Mouse (Mus musculus): ENCODE measurements at regions not wholly inside any gene's neighbourhood (a gene's known extent, or its start where the extent isn't known, plus 50 kb on each side); places are given as distances from the start of the nearest gene placed in this dataset.

DNA sequence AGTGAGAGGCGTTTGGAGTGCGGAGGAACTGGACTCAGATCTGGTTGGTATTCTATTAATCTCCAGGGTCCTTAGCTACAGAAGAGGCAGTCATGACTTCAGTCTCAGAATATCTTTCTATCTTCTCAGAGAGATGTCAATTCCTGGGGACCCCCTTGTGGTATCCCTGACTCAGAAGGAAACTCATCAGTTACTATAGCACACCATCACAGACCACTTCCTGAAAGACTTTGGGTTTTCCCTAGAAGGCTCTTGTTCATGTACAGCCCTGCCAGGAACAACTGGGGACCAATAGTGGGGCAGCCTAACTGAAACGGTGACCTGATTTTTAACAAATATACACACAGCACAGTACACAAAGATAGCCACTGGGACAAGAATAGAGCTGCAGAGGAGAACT, 279.6 kb downstream of the Ets1 start:
- no peak overlapping the region for H3K27ac ChIP-seq (replicated peaks)
- no peaks in the 10 kb centered on the region for H3K4me1 ChIP-seq (replicated peaks)
- H3K9ac ChIP-seq, result no peak overlapping the region
- no peak overlapping the region for H3K4me2 ChIP-seq
- H3K4me3 ChIP-seq (replicated peaks), result no peak overlapping the region
- no peaks in the 10 kb centered on the region for H3K27me3 ChIP-seq
- no peak for ATAC-seq (ENCODE audit: insufficient read depth)
- no peaks in the 10 kb centered on the region for H3K9me3 ChIP-seq (replicated peaks)
- H3K36me3 ChIP-seq (replicated peaks), result no peaks in the 10 kb centered on the region
- 54% methylated on average over 3 of the region's 3 CpGs for WGBS (ENCODE audit: insufficient replicate concordance)

DNA sequence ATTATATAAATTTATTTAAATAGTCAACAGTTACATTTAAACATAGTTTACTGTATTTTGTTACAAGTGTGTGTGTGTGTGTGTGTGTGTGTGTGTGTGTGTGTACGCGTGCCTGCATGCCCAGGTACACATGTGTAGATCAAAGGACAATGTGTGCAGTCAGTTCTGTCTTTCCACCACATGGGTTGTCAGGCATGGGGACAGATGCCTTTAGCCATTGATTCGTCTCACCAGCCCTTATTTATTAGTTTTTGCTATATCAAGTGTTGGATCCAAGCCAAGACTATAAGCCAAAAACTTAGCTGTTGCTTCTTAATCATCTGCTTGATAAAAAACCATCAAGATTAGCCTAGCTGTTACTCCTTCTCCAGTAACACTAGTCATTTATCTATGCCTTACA, 280.7 kb downstream of the Ets1 start:
- WGBS (ENCODE audit: insufficient replicate concordance), result 58% methylated on average over 3 of the region's 3 CpGs
- H3K36me3 ChIP-seq (replicated peaks), result no peaks in the 10 kb centered on the region
- H3K9me3 ChIP-seq (replicated peaks), result no peaks in the 10 kb centered on the region
- H3K4me1 ChIP-seq (replicated peaks), result no peaks in the 10 kb centered on the region
- H3K4me3 ChIP-seq (replicated peaks), result no peak overlapping the region
- no peak overlapping the region for H3K27ac ChIP-seq (replicated peaks)
- no peaks in the 10 kb centered on the region for H3K27me3 ChIP-seq
- no peak for ATAC-seq (ENCODE audit: insufficient read depth)
- no peak overlapping the region for H3K4me2 ChIP-seq
- no peak overlapping the region for H3K9ac ChIP-seq

DNA sequence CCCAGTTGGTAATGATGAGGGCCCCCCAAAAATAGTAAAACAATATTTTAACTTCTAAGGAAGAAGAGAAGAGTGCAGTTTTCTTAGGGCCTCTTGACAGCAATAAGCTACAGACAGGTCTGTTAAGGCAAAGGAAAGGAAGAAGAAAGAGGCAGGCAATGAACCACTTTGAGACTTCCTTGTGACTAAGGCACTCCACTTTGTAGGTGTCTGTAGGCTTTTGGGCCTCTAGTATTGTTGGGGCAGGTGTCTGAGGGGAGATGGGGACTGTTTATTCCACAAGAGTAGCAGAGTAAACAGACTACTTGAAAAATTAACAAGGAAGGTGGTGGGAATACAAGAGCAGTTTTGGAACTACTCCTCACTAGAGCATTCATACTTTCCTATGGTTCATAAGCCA, 287.9 kb downstream of the Ets1 start:
- no peaks in the 10 kb centered on the region for H3K27me3 ChIP-seq
- H3K4me1 ChIP-seq (replicated peaks), result no peaks in the 10 kb centered on the region
- no peak overlapping the region for H3K4me3 ChIP-seq (replicated peaks)
- no peak for ATAC-seq (ENCODE audit: insufficient read depth)
- no peak overlapping the region for H3K4me2 ChIP-seq
- H3K36me3 ChIP-seq (replicated peaks), result no peaks in the 10 kb centered on the region
- no peak overlapping the region for H3K9ac ChIP-seq
- no peak overlapping the region for H3K27ac ChIP-seq (replicated peaks)
- no peaks in the 10 kb centered on the region for H3K9me3 ChIP-seq (replicated peaks)

DNA sequence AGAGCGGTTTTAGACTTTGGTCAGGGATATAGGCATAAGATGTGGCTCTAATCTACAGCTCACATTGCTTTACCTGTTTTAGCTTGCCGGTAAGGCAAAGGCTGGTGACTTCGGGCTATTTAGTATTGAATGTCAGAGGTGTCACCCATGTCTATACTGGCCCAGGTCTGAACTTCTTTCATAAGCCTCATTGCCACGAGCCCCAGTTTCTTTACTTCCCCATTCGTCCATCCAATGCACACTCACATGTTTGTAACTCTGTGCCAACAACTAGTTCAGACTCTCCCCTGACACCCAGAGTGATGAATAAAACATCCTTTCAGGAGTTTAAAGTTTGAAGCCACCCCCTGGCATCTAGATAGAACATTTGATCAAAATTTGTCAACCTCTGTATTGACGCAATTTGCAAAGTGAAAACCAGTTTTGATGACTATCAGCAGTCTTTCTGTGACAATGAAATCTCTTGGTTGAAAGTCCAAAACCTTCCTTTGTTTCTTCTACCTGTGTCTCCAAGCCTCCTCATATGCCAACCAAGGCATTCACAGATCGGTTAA, 288.4 kb downstream of the Ets1 start:
- Histone ChIP-seq H3K36me3 (replicated peaks) (no peaks in the 10 kb centered on the region), H3K4me3 (replicated peaks) (no peak overlapping the region), H3K27me3 (no peaks in the 10 kb centered on the region), H3K9me3 (replicated peaks) (no peaks in the 10 kb centered on the region), H3K4me1 (replicated peaks) (no peaks in the 10 kb centered on the region), H3K27ac (replicated peaks) (no peak overlapping the region), H3K4me2 (no peak overlapping the region), H3K9ac (no peak overlapping the region)
- no peak for ATAC-seq (ENCODE audit: insufficient read depth)
- whole genome bisulfite sequencing (ENCODE audit: insufficient replicate concordance), result 59% methylated on average over 7 of the region's 7 CpGs

DNA sequence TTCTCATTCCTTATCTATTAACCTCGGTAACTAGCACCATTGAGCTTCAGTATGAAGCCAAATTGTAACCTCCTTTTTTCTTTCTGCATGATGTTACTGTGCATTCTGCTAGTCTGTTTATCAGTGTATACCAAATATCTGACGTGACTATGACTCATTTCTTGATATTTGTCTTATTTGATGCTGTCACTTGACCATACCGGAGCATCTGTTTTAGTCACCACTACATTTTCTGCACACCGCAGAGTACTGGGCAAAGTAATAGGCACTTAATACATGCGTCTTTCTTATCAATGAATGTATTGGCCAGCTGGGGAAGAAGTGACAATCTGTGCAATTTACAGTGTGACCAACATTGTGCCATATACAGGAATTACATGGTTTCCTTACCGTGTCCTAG, 289.0 kb downstream of the Ets1 start:
- Histone ChIP-seq H3K4me1 (replicated peaks) (no peaks in the 10 kb centered on the region), H3K4me2 (no peak overlapping the region), H3K4me3 (replicated peaks) (no peak overlapping the region), H3K9ac (no peak overlapping the region), H3K27me3 (no peaks in the 10 kb centered on the region), H3K27ac (replicated peaks) (no peak overlapping the region), H3K9me3 (replicated peaks) (no peaks in the 10 kb centered on the region), H3K36me3 (replicated peaks) (no peaks in the 10 kb centered on the region)
- ATAC-seq (ENCODE audit: insufficient read depth), result no peak
- WGBS (ENCODE audit: insufficient replicate concordance), result 70% methylated on average over 6 of the region's 6 CpGs

DNA sequence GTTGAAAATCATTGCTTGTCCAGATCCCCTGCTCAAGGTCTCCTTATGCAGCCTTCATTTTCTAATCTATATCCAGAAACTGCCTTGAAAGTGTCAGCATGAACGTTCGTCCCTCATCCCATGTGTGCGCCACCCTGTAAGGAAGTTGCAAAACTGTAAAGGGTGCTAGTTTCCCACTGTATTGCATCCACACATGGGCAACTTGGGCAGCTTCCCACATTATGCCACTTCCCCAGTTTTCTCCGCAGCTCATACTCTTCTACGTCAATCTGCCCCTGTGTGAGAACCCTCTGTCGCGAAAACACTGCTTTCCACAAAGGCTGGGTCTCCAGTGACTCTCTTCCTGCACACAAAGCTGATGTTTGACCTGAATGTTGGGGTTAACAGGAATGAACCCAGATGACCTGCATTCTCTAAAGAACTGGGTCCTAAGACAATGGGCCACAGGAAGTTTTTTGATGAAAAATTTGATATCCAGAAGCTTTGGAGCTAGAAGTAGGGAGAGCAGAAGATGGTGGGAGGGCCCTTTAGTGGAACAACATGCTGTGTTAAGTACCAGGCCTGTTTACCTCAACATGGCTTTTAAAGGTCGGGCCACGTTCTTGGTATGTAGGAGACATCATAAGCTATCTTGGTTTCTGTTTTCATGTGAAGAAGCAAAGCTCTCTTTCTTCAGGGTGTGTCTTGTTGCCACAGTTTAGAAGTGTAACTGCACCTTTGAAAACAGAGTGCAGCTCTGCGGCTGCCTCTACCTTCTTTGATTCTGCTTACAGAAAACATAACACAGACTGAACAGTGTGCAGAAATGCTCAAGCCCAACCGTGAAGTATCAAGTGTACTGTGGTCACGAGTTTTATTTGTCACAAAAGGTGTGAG, 289.9 kb downstream of the Ets1 start:
- no peaks in the 10 kb centered on the region for H3K36me3 ChIP-seq (replicated peaks)
- no peak overlapping the region for H3K27ac ChIP-seq (replicated peaks)
- ATAC-seq (ENCODE audit: insufficient read depth), result no peak
- H3K4me1 ChIP-seq (replicated peaks), result no peaks in the 10 kb centered on the region
- no peak overlapping the region for H3K4me3 ChIP-seq (replicated peaks)
- H3K9me3 ChIP-seq (replicated peaks), result no peaks in the 10 kb centered on the region
- 54% methylated on average over 12 of the region's 12 CpGs for WGBS (ENCODE audit: insufficient replicate concordance)
- H3K27me3 ChIP-seq, result no peaks in the 10 kb centered on the region
- H3K9ac ChIP-seq, result no peak overlapping the region
- no peak overlapping the region for H3K4me2 ChIP-seq

DNA sequence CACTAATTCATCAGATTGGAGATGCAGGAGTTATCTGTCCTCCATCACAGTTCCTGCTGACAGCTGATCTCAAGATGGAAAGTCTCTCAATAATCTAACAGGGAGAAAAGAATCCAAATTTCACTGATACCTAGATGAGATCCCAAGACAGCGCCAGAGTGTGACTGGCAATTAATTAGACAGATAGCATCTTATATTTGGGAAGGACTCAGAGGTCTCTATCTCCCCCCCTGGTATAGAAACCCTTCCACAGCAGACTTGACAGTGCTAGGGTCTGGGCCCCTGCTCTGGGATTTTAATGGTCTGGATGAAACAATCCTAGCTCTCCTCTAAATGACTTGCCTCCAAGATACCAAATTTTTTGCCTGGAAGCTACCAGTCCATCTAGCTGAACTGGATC, 291.6 kb downstream of the Ets1 start:
- Histone ChIP-seq H3K4me1 (replicated peaks) (no peaks in the 10 kb centered on the region), H3K27ac (replicated peaks) (no peak overlapping the region), H3K36me3 (replicated peaks) (no peaks in the 10 kb centered on the region), H3K4me3 (replicated peaks) (no peak overlapping the region), H3K9me3 (replicated peaks) (no peaks in the 10 kb centered on the region), H3K4me2 (no peak overlapping the region), H3K9ac (no peak overlapping the region), H3K27me3 (no peaks in the 10 kb centered on the region)
- no peak for ATAC-seq (ENCODE audit: insufficient read depth)
- 69% methylated on average over 1 of the region's 1 CpGs for WGBS (ENCODE audit: insufficient replicate concordance)

DNA sequence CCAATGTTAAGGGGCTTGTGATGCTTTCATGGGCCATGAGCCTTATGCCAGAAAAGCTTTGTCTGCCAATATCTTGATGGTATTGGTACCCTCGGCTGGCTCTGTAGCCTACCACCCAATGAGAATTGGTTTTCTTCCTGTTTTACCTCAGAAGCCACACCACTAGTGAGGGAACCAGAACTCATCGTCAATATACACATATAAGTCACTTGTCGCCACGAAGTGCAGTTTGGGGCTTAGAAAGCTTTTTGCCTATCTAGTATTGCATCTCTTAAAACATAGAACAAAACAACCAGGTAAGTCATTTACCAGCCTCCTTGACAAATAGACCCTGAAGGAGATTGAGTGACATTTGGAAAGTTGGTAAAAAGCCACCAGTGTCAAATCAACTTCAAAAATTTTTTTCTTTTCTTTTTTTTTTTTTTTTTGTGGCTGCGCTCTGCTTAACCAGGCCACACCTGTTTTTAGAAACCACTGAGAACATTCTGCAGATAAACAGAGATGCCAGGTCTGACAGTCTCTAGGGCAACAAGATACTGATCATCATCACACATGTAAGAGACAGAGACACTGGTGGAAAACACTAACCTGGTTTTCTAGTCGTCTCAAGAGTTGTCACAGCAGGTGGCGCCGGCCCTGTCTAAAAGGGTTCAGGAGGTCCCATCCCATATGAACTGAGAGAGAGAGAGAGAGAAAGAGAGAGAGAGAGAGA, 292.4 kb downstream of the Ets1 start:
- WGBS (ENCODE audit: insufficient replicate concordance), result 57% methylated on average over 8 of the region's 8 CpGs
- H3K4me2 ChIP-seq, result no peak overlapping the region
- no peaks in the 10 kb centered on the region for H3K4me1 ChIP-seq (replicated peaks)
- H3K36me3 ChIP-seq (replicated peaks), result no peaks in the 10 kb centered on the region
- H3K9me3 ChIP-seq (replicated peaks), result no peaks in the 10 kb centered on the region
- H3K27me3 ChIP-seq, result no peaks in the 10 kb centered on the region
- H3K9ac ChIP-seq, result no peak overlapping the region
- no peak for ATAC-seq (ENCODE audit: insufficient read depth)
- H3K4me3 ChIP-seq (replicated peaks), result no peak overlapping the region
- no peak overlapping the region for H3K27ac ChIP-seq (replicated peaks)

DNA sequence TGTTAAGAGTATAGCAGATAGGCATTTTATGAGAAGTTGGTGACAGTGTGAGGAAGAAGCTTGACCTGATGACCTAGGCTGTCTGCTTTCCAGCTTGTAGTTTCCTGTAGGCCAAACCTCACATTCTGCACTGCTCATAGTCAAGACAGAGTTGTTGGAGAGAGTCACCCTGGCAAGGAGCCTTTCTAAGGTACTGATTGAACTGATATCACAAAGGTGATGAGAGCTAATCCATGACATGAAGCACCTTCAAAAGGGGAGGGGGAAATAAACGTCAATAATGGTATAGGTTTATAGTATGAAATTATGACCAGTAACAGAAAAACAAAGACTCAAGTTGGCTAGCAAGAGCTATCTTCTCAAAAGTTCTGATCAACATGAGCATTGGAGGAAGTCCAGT, 293.3 kb downstream of the Ets1 start:
- no peak overlapping the region for H3K4me2 ChIP-seq
- no peaks in the 10 kb centered on the region for H3K9me3 ChIP-seq (replicated peaks)
- H3K27me3 ChIP-seq, result no peaks in the 10 kb centered on the region
- H3K4me3 ChIP-seq (replicated peaks), result no peak overlapping the region
- no peaks in the 10 kb centered on the region for H3K36me3 ChIP-seq (replicated peaks)
- H3K27ac ChIP-seq (replicated peaks), result no peak overlapping the region
- H3K4me1 ChIP-seq (replicated peaks), result no peaks in the 10 kb centered on the region
- 50% methylated on average over 1 of the region's 1 CpGs for WGBS (ENCODE audit: insufficient replicate concordance)
- no peak overlapping the region for H3K9ac ChIP-seq
- no peak for ATAC-seq (ENCODE audit: insufficient read depth)

DNA sequence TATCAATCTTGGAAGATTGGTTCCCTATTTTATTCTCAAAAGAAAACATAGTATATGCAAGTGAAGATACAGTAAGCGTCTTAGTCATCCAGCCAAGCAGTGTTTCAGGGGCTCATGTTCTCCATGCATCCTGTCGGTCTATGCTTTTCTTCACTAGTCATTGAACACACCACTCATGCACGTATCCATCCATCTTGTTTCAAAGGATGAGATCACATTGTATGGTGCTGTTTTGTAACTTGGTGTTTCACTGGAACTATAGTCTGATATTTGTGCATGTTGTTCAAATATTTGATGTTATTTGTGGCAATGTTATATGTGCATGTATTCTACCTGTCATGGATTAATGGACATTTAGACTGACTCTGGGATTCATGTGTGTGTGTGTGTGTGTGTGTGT, 293.8 kb downstream of the Ets1 start:
- no peaks in the 10 kb centered on the region for H3K9me3 ChIP-seq (replicated peaks)
- no peak overlapping the region for H3K27ac ChIP-seq (replicated peaks)
- H3K9ac ChIP-seq, result no peak overlapping the region
- H3K4me2 ChIP-seq, result no peak overlapping the region
- H3K4me1 ChIP-seq (replicated peaks), result no peaks in the 10 kb centered on the region
- H3K36me3 ChIP-seq (replicated peaks), result no peaks in the 10 kb centered on the region
- no peak for ATAC-seq (ENCODE audit: insufficient read depth)
- no peak overlapping the region for H3K4me3 ChIP-seq (replicated peaks)
- 60% methylated on average over 3 of the region's 3 CpGs for WGBS (ENCODE audit: insufficient replicate concordance)
- H3K27me3 ChIP-seq, result no peaks in the 10 kb centered on the region

DNA sequence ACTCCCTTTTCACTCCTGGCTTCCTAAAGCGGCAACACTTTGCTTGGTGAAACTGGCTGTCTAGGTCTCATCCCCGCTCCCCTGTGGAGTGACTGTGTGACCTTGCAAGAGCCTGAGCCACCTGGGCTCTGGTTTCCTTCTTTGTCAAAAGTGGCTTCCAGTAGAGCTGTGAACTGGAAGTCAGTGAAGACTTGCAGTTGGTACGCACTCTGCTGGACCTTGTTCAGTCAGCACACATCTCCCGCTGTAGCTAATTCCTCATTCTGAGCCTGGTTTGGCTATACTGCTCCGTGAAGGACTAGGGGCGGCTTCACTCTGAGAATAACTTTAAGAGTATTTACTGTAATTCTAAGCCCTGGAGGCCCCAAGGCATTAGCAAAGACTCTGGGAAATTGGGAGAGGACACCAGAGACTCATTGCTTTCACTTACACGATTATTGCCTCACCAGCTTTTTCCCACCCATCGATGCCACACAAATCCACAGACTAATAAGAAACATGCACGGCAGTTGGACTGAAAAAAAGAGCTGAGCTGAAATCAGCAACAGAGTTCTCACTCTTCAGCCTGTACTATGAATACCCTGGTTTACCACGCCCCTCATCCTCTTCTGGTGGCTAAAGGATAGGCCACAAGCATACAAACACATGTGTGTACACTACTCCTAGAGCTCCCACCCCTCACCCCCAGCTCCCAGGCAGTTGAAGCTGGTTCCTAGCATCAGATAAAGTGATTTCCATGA, 295.4 kb downstream of the Ets1 start:
- H3K4me2 ChIP-seq, result no peak overlapping the region
- no peaks in the 10 kb centered on the region for H3K9me3 ChIP-seq (replicated peaks)
- no peak overlapping the region for H3K9ac ChIP-seq
- H3K4me1 ChIP-seq (replicated peaks), result no peaks in the 10 kb centered on the region
- whole genome bisulfite sequencing (ENCODE audit: insufficient replicate concordance), result 65% methylated on average over 10 of the region's 10 CpGs
- H3K4me3 ChIP-seq (replicated peaks), result no peak overlapping the region
- no peak for ATAC-seq (ENCODE audit: insufficient read depth)
- H3K27ac ChIP-seq (replicated peaks), result no peak overlapping the region
- H3K27me3 ChIP-seq, result no peaks in the 10 kb centered on the region
- H3K36me3 ChIP-seq (replicated peaks), result no peaks in the 10 kb centered on the region
